Mouse (Mus musculus): Measurements from ENCODE around the gene Gsta3.

GRCm38 (mm10) chr1:21273091-21273490 is 32.7 kb downstream of the Gsta3 start:
- TF ChIP-seq EP300 (optimal IDR thresholded peaks at IDR 0.05) (no peak), CTCF (IDR thresholded peaks at IDR 0.05; ENCODE audit: low read depth) (no peak)

Data from stomach, postnatal 0 days (tissue).